Mouse (Mus musculus) stomach, postnatal 0 days (tissue): ENCODE results near the gene Arrdc2. TPM values are rescaled to one million over a fixed set of nuclear protein-coding genes. Genes with fewer than 3 reads are reported as not detected.

ENCODE experiments used
- ATAC-seq: fragments of 200-750 bp; cut with Nextera tagmentation; 2 replicates; pipeline ENCODE4 v1.8.0; 2017; ENCODE audit not compliant: low FRiP score, low TSS enrichment
- DNase-seq: peaks from one replicate; pipeline ENCODE4 v3.0.0-alpha.2; 2016; ENCODE audit warnings: low spot score
- H3K27ac ChIP-seq: fragments of 300-500 bp; sonication (generic); replicated peaks from 2 replicates; pipeline ENCODE4 v1.5.1; 2014; ENCODE audit warnings: mild to moderate bottlenecking, control low read depth
- H3K27me3 ChIP-seq: fragments of 300-500 bp; sonication (generic); 2 replicates; pipeline ENCODE4 v1.6.1; 2014; ENCODE audit warnings: low read length; ENCODE audit not compliant: control insufficient read depth, insufficient read depth
- H3K36me3 ChIP-seq: fragments of 300-500 bp; sonication (generic); 2 replicates; pipeline ENCODE4 v1.6.1; 2014; ENCODE audit warnings: low read length, mixed read lengths; ENCODE audit not compliant: control insufficient read depth, insufficient read depth
- H3K4me1 ChIP-seq: fragments of 300-500 bp; sonication (generic); replicated peaks from 2 replicates; pipeline ENCODE4 v1.6.1; 2014; ENCODE audit warnings: antibody characterized with exemption; ENCODE audit not compliant: control insufficient read depth, insufficient read depth
- H3K4me2 ChIP-seq: fragments of 300-500 bp; sonication (generic); replicated peaks from 2 replicates; pipeline ENCODE4 v1.6.1; 2014; ENCODE audit warnings: low read depth, mild to moderate bottlenecking, control low read depth, moderate library complexity
- H3K4me3 ChIP-seq: fragments of 300-500 bp; sonication (generic); 2 replicates; pipeline ENCODE4 v1.5.1; 2014; ENCODE audit warnings: low read depth, low read length, control low read depth
- H3K9ac ChIP-seq: fragments of 300-500 bp; sonication (generic); 2 replicates; pipeline ENCODE4 v1.6.1; 2014; ENCODE audit warnings: mild to moderate bottlenecking, low read length, control low read depth, mixed read lengths
- H3K9me3 ChIP-seq: fragments of 300-500 bp; sonication (generic); 2 replicates; pipeline ENCODE4 v1.6.1; 2016; ENCODE audit warnings: low read length; ENCODE audit not compliant: control insufficient read depth
- CTCF ChIP-seq: IDR thresholded peaks from 2 replicates; pipeline ENCODE4 v1.5.1; 2016; ENCODE audit warnings: antibody characterized with exemption, low read depth, mild to moderate bottlenecking, moderate library complexity
- EP300 ChIP-seq: optimal IDR thresholded peaks from 2 replicates; pipeline ENCODE3; 2016; ENCODE audit warnings: antibody characterized with exemption
- WGBS: fragments of 180-500 bp; shearing (Covaris S2); extraction: QIAGEN DNeasy Blood & Tissue Kit; methylation state at CpG from one replicate; pipeline ENCODE4 v1.1.7; 2014; 5-methylcytosine and 5-hydroxymethylcytosine counted together
- polyA plus RNA-seq: library from polyadenylated mRNA; unstranded; fragments of >200 nt; fragmentation: Nextera tagmentation; extraction: Ambion mirVana; gene quantifications from 2 replicates; pipeline ENCODE4 v1.2.1, GENCODE M21; 2015

The Arrdc2 gene
- polyA plus RNA-seq, 1 experiment from 2014 or later, result 6.8 TPM

DNA sequence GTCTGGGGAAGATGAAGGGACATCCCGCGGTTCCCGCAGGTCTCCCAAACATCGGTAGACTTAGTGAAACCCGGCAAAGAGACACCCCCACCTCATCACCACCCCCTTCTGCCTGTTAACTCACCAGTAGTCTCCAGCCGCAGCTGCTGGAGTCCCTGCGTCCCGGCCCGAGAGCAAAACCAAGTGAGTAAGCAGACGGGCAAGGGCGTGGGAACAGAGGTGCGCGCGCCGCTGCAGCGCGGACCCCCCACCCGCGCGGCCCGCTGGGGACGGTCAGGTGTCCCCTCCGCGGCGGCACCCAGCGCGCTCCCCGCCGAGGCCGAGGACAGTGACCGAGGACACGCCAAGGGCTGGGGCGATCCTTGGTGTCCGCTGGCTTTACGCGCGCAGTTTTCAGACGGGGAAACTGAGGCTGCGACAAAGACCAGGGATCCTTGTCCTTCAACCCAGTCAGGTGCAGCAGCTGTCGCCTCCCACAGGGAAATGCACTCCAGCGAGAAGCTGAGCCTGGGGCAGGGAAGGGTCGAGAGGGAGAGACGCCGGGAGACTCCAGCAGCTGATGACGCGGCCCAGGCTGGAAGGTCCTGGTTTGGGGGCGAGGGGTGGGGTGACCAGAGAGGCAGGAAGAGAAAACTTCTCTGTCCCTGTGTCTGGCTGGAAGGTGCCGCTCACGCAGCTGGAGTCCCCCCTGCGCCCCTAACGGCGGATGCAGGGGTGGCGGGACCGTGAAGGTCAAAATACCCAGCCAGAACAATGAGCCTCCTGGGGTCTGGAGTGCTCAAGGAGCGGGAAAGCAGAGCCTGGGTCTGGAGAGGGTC, 23.5 kb upstream of the Arrdc2 start, which contains the start of gene Kcnn1:
Kcnn1 (minus strand) TSS at position 435 of the 818 bp plus-strand sequence.
- Histone ChIP-seq H3K36me3 (0 out of 2 replicates have a peak, but pooled peaks cover 2% of the 10 kb centered on the region), H3K9me3 (no peaks in the 10 kb centered on the region), H3K4me2 (peak within 1 kb of the TSS; percentile 66), H3K4me3 (peak within 1 kb of the TSS; percentile 39), H3K27ac (no peak within 1 kb of the TSS), H3K27me3 (peaks cover 8% of the 10 kb centered on the region; the same call in 1 of the 2 replicates), H3K4me1 (peaks cover 8% of the 10 kb centered on the region), H3K9ac (peak within 1 kb of the TSS; percentile 31; the same call in 1 of the 2 replicates)
- WGBS, result 3% methylated on average over 54 of the region's 55 CpGs
- ATAC-seq, result no peak
- peak; percentile 33 for DNase-seq
- no peak for TF ChIP-seq EP300
- TF ChIP-seq CTCF, result peak; percentile 47

DNA sequence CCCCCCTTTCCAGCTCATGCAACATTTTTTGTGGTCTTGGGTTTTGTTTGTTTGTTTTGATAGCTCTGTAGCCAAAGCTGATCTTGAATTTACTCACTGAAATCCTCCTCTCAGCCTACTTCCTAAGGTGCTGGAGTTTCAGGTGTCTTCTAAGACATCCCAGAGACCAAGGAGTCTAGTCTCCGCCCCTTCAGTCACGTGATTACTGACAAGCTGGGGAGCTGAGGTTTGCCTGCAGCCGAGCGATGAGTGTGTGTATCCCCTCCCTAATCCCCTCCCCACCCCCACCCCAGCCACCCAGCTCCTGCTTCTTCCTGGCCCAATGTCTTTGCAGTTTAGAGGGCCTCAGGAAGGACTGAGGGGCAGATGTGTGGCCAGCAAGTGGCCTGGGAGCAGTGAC, 18.0 kb upstream of the Arrdc2 start:
- DNase-seq, result no peak
- 25% methylated on average over 4 of the region's 4 CpGs for WGBS
- TF ChIP-seq EP300 (no peak), CTCF (no peak)

DNA sequence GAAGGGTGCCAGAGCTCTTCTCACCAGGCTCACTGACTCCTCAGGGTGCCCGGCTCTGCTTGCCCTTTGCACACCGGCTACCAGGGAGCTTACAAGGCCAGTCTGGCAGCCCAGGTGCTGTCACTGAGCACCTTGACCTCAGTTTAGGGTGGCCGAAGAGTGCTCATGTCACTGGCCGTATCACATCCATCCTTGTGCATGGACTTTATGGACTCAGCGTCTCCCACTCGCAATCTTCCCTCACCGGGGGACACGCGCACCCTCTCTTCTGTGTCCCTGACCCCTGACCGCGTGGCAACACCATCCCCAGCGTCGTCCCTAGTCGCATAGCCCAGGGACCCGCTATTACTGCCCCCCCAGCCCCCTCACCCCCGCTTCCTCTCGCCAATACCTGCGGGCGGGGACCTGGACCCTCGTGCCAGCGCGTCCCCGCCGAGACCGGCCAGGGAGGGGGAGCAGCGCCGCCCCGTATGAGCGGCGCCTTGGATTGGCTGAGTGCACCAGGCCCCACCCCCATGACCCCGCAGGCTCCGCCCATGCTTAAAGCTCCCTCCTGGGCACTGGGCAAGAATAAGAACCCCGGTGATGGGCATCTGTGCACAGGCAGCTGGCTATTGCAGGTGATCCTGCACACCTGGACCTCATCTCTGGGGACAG, 17.1 kb upstream of the Arrdc2 start:
- WGBS, result 8% methylated on average over 24 of the region's 33 CpGs
- no peaks in the 10 kb centered on the region for H3K27me3 ChIP-seq
- peak; percentile 69 for DNase-seq
- peak; percentile 65 for ATAC-seq
- peak overlapping the region; percentile 80 for H3K4me2 ChIP-seq
- TF ChIP-seq EP300, result no peak
- no peak for TF ChIP-seq CTCF
- no peaks in the 10 kb centered on the region for H3K9me3 ChIP-seq
- peaks cover 4% of the 10 kb centered on the region; the same call in 1 of the 2 replicates for H3K4me1 ChIP-seq
- H3K27ac ChIP-seq, result no peak overlapping the region
- H3K4me3 ChIP-seq, result peak overlapping the region; percentile 46
- peak overlapping the region; percentile 59 for H3K9ac ChIP-seq
- no peaks in the 10 kb centered on the region for H3K36me3 ChIP-seq

More for the DNA sequence above, 18.0 kb upstream of the Arrdc2 start:
- no peak overlapping the region for H3K27ac ChIP-seq
- H3K4me2 ChIP-seq, result no peak overlapping the region
- 0 out of 2 replicates have a peak overlapping the region, but pooled peaks have one; percentile 13 for H3K9ac ChIP-seq
- no peaks in the 10 kb centered on the region for H3K9me3 ChIP-seq
- H3K4me1 ChIP-seq, result peaks cover 4% of the 10 kb centered on the region; the same call in 1 of the 2 replicates
- H3K4me3 ChIP-seq, result no peak overlapping the region
- H3K27me3 ChIP-seq, result no peaks in the 10 kb centered on the region
- H3K36me3 ChIP-seq, result no peaks in the 10 kb centered on the region
- ATAC-seq, result no peak

DNA sequence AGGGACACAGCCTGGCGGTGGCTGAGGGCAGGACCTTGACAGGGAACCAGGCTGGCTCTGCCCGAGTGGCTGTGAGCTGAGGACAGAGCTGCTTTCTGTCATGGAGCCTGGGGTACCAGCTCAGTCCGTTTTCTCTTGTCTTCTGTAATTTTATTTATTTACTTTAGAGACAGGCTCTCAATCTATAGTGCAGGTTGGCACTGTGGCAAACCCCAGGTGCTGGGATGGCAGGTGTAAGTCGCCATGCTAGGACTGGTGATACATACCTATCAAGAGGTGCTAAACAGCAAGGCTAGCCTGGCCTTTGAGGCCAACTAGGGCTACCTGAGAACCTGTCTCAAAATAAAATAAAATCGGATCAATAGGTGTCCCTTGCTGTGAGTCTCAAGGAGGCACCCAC, 16.5 kb upstream of the Arrdc2 start:
- Histone ChIP-seq H3K9ac (no peak overlapping the region), H3K27me3 (no peaks in the 10 kb centered on the region), H3K9me3 (no peaks in the 10 kb centered on the region), H3K4me1 (peaks cover 4% of the 10 kb centered on the region; the same call in 1 of the 2 replicates), H3K4me3 (no peak overlapping the region), H3K27ac (no peak overlapping the region), H3K36me3 (no peaks in the 10 kb centered on the region), H3K4me2 (no peak overlapping the region)
- DNase-seq (no peak), ATAC-seq (no peak)
- TF ChIP-seq CTCF, result no peak
- no peak for TF ChIP-seq EP300
- 71% methylated on average over 5 of the region's 5 CpGs for WGBS

DNA sequence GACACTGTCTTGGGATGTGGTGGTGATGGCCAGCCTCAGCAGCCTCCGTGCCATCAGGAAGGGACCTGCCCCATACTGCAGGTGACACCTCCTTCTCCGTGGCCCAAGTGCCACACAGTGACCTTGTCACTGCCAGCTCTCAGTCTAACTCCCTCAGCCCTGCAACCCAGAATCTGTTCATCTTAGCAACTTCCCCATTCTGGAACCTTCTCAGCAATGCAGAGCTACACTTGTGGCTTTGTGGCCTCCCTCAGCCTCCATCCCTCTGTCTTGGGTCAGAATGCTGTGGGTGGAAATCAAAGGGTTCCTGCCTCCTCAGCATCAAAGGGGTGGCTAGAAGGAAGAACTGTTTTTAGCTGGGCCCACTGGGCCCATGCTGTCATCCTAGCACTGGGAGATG, 14.3 kb upstream of the Arrdc2 start:
- WGBS, result 88% methylated on average over 2 of the region's 2 CpGs
- Histone ChIP-seq H3K4me2 (no peak overlapping the region), H3K36me3 (no peaks in the 10 kb centered on the region), H3K4me3 (no peak overlapping the region), H3K27me3 (no peaks in the 10 kb centered on the region), H3K9me3 (no peaks in the 10 kb centered on the region), H3K4me1 (peaks cover 4% of the 10 kb centered on the region; the same call in 1 of the 2 replicates), H3K9ac (no peak overlapping the region), H3K27ac (no peak overlapping the region)
- TF ChIP-seq CTCF (no peak), EP300 (no peak)
- DNase-seq (no peak), ATAC-seq (no peak)
